Mouse (Mus musculus) intestine, embryonic 14.5 days (tissue): ENCODE measurements at regions not wholly inside any gene's neighbourhood (a gene's known extent, or its start where the extent isn't known, plus 50 kb on each side); places are given as distances from the start of the nearest gene placed in this dataset.

Source experiments
- ATAC-seq: fragments of 200-750 bp; cut with Nextera tagmentation; replicated peaks from 2 replicates; pipeline ENCODE4 v1.8.0; 2017; ENCODE audit warnings: low read depth, moderate number of reproducible peaks, moderate TSS enrichment, moderate library complexity; ENCODE audit not compliant: low FRiP score, low TSS enrichment
- DNase-seq: peaks from one replicate; pipeline ENCODE4 v3.0.0-alpha.2; 2018; ENCODE audit warnings: low spot score
- H3K27ac ChIP-seq: fragments of 300-500 bp; sonication (generic); 2 replicates; pipeline ENCODE4 v1.5.1; 2014; ENCODE audit warnings: low read depth, mild to moderate bottlenecking, control low read depth
- H3K27me3 ChIP-seq: fragments of 300-500 bp; sonication (generic); replicated peaks from 2 replicates; pipeline ENCODE4 v1.6.1; 2014; ENCODE audit warnings: low read length, control low read depth; ENCODE audit not compliant: control insufficient read depth, insufficient read depth
- H3K36me3 ChIP-seq: fragments of 300-500 bp; sonication (generic); 2 replicates; pipeline ENCODE4 v1.6.1; 2014; ENCODE audit warnings: low read length, control low read depth; ENCODE audit not compliant: control insufficient read depth, insufficient read depth
- H3K4me1 ChIP-seq: fragments of 300-500 bp; sonication (generic); replicated peaks from 2 replicates; pipeline ENCODE4 v1.6.1; 2014; ENCODE audit warnings: low read length, control low read depth, mixed read lengths; ENCODE audit not compliant: control insufficient read depth, insufficient read depth
- H3K4me2 ChIP-seq: fragments of 300-500 bp; sonication (generic); 2 replicates; pipeline ENCODE4 v1.6.1; 2014; ENCODE audit warnings: low read length
- H3K4me3 ChIP-seq: fragments of 300-500 bp; sonication (generic); 2 replicates; pipeline ENCODE4 v1.5.1; 2014; ENCODE audit warnings: low read depth, low read length, control low read depth, mixed read lengths
- H3K9ac ChIP-seq: fragments of 300-500 bp; sonication (generic); 2 replicates; pipeline ENCODE4 v1.6.1; 2014; ENCODE audit warnings: mild to moderate bottlenecking, low read length
- H3K9me3 ChIP-seq: fragments of 300-500 bp; sonication (generic); 2 replicates; pipeline ENCODE4 v1.6.1; 2016; ENCODE audit warnings: low read length, control low read depth; ENCODE audit not compliant: control insufficient read depth
- WGBS: fragments of 180-500 bp; shearing (Covaris S2); extraction: QIAGEN DNeasy Blood & Tissue Kit; methylation state at CpG from one replicate; pipeline ENCODE4 v1.1.7; 2014; 5-methylcytosine and 5-hydroxymethylcytosine counted together

DNA sequence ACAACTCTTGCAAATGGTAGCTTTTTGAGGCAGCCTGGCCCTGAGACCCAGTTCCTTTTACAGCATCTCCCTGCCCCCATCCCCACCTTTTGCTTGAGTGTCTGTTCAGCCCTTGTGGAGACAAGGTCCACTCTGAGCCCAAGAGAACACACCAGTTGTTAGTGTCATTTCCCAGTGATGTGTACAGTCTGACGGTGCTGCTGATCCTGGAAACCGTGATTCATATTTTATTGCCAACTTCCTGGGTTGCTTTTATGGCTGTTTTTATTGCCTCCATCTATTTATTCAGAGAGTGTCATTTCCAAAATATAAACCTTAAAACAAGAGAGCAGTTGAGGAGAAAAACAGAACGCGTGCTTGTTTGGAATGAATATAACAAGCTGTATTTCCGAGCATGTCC is 309.6 kb upstream of the Isl1 start:
- ATAC-seq (no peak), DNase-seq (no peak)
- Histone ChIP-seq H3K9ac (no peak overlapping the region), H3K4me2 (no peak overlapping the region), H3K9me3 (no peaks in the 10 kb centered on the region), H3K27ac (no peak overlapping the region), H3K27me3 (no peaks in the 10 kb centered on the region), H3K36me3 (no peaks in the 10 kb centered on the region), H3K4me3 (no peak overlapping the region), H3K4me1 (no peaks in the 10 kb centered on the region)
- 72% methylated on average over 5 of the region's 5 CpGs for WGBS

DNA sequence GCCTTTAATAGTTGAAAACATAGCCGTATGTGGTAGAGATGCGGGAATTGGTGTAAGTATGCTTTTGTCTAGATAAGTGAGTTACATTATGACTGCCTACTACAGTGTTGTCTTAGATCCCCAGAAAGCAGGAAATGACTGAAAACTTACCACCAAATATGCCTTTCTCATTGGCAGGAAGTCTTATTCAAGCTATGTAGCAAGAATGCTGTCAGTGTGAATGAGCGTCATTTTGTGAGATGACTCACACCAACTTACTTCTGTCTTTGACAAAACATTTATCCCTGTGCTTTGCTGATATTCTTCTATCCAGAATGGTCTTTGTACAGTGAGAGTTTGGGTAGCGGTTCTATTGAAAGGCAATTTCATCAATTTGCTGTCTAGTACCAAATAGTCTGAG is 286.9 kb upstream of the Isl1 start:
- H3K4me2 ChIP-seq: no peak overlapping the region
- H3K9me3 ChIP-seq: no peaks in the 10 kb centered on the region
- H3K36me3 ChIP-seq: no peaks in the 10 kb centered on the region
- H3K9ac ChIP-seq: no peak overlapping the region
- no peaks in the 10 kb centered on the region for H3K27me3 ChIP-seq
- DNase-seq: no peak
- 86% methylated on average over 4 of the region's 4 CpGs for WGBS
- no peak overlapping the region for H3K27ac ChIP-seq
- ATAC-seq: no peak
- no peaks in the 10 kb centered on the region for H3K4me1 ChIP-seq
- H3K4me3 ChIP-seq: no peak overlapping the region

DNA sequence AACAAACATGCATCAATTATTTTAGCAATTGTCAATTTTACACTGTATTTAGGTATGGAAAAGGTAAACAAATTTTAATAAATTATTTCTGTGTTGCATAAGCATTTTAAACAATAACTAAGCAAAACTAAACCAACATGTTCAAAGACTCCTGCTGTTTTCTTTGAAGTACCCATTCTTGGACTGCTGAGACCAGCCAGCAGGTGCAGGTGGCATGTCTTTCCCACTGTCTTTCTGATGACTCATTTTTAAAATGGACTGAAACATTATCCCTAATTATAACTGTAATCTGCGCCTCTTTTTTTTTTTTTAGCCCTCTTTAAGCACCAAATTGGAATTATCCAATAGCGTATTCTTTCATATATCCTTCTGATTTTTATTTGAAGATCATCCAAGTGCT is 286.0 kb upstream of the Isl1 start:
- 79% methylated on average over 2 of the region's 2 CpGs for WGBS

DNA sequence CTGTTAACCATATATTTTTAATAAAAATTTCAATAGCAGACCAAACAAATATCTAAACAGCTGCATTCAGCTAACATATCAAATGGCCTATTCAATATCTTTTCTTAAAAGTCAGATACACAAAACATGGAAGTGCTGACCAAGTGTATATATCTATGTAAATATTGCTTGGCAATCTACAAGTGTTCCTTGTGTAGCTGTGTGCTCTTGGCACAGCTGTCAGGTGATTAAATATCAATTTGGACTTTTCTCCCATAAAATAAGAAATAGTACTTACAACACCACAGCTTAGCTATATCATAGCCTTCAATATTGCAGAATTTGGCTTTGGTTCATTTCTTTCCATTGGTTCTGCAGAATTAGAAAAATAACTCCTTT is 266.5 kb upstream of the Isl1 start:
- H3K36me3 ChIP-seq: no peaks in the 10 kb centered on the region
- no peak overlapping the region for H3K4me2 ChIP-seq
- H3K9ac ChIP-seq: no peak overlapping the region
- ATAC-seq (no peak), DNase-seq (no peak)
- 0 out of 2 replicates have a peak, but pooled peaks cover 3% of the 10 kb centered on the region for H3K9me3 ChIP-seq
- H3K27me3 ChIP-seq: no peaks in the 10 kb centered on the region
- H3K27ac ChIP-seq: no peak overlapping the region
- H3K4me3 ChIP-seq: no peak overlapping the region
- H3K4me1 ChIP-seq: no peaks in the 10 kb centered on the region

More for the DNA sequence above, 286.0 kb upstream of the Isl1 start:
- no peak for DNase-seq
- no peak overlapping the region for H3K27ac ChIP-seq
- H3K9ac ChIP-seq: no peak overlapping the region
- H3K4me1 ChIP-seq: no peaks in the 10 kb centered on the region
- H3K27me3 ChIP-seq: no peaks in the 10 kb centered on the region
- no peak overlapping the region for H3K4me2 ChIP-seq
- ATAC-seq: no peak
- H3K4me3 ChIP-seq: no peak overlapping the region
- no peaks in the 10 kb centered on the region for H3K9me3 ChIP-seq
- no peaks in the 10 kb centered on the region for H3K36me3 ChIP-seq

DNA sequence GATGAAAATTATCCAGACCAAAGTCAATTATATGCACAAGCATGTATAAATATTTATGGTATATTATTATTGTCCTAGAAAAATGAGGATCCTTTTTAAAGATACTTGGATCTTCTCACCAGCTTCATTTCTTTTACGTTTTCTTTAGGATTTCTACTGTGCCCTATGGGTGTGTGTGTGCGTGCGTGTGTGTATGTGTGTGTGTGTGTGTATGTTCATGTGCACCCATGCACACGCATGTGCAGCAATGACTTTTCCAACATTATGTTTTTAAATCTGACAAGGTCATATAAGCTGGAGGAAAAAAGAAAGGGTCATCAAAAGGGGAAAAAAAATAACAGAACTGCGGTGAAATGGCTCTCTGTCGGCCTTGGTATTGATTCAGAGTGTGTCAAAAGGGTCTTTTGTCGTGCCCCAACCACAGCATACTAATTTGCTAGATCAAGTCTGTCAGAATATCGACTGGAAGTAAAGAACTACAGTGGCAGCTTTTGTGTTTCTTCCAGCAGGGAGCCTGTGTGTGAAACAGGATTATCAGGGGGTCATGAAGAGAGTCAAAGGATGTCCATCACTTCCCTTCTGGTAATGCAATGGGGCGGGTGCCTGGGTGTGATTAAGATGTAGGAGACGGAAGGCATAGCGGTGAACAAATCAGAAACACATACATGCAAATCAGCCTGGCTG is 265.9 kb upstream of the Isl1 start:
- no peak for DNase-seq
- WGBS: 81% methylated on average over 11 of the region's 11 CpGs
- Histone ChIP-seq H3K4me2 (no peak overlapping the region), H3K27me3 (no peaks in the 10 kb centered on the region), H3K36me3 (no peaks in the 10 kb centered on the region), H3K4me3 (no peak overlapping the region), H3K27ac (no peak overlapping the region), H3K9ac (no peak overlapping the region), H3K9me3 (0 out of 2 replicates have a peak, but pooled peaks cover 3% of the 10 kb centered on the region), H3K4me1 (no peaks in the 10 kb centered on the region)
- no peak for ATAC-seq

DNA sequence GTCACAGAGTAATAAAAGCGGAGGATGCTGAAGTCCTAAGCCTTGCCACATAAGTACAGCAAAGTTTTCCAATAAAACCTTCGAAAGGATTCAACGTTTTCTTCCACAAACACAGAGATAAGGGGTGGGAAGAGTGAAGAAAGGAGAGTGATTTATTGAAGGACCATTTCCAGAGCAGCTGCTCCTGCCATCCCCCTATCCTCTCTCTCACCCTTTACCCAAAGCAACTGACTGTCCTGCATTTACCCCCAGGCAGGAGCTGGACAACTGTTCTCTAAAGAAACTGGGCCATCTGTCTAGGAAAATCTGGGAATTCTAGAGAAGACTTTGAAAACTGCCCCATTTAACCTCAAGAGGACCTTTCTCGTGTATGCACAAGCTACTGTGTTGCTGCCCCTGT is 245.6 kb upstream of the Isl1 start:
- no peaks in the 10 kb centered on the region for H3K36me3 ChIP-seq
- no peaks in the 10 kb centered on the region for H3K4me1 ChIP-seq
- H3K9ac ChIP-seq: no peak overlapping the region
- H3K27me3 ChIP-seq: no peaks in the 10 kb centered on the region
- WGBS: 32% methylated on average over 4 of the region's 4 CpGs
- H3K9me3 ChIP-seq: no peaks in the 10 kb centered on the region
- no peak overlapping the region for H3K4me3 ChIP-seq
- ATAC-seq (no peak), DNase-seq (no peak)
- no peak overlapping the region for H3K27ac ChIP-seq
- H3K4me2 ChIP-seq: no peak overlapping the region

DNA sequence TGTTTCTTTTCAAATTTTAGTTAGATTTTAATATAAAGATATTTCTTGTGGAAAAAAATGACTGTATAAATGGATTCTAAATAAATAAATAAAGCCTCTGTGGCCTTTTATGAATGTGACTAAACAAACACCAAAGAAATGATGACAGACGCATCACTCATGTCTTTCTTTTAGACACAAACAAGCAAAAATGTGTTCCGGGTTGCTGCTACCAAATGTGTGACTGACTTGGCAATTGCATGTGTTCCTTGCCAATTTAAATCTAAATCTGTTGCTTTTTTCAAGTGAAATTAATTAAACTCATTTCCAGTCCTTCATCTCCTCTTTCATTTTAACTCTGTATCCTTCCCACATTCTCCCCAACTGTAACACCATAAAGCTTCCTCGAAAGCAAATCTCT is 225.7 kb upstream of the Isl1 start:
- WGBS: 81% methylated on average over 3 of the region's 3 CpGs
- DNase-seq: no peak
- ATAC-seq: no peak

DNA sequence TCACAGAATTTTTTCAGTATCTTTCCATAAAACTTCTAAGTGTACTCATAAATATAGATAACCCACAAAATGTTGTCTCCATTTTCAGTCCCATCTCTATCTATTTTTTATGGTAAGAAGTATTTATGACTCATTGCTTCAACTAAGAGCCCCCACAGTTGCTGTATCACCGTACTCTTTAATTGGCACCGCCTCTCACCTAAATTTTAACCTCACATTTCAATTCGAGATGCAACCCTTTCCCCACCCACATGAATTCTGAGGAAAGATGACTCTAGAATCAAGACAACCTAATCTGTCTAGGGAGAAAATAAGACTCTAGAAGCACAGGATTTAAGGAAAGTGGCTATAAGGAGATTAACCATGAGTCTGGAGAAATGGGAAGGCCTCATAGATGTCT is 223.7 kb upstream of the Isl1 start:
- H3K9ac ChIP-seq: no peak overlapping the region
- no peak for DNase-seq
- no peaks in the 10 kb centered on the region for H3K4me1 ChIP-seq
- ATAC-seq: no peak
- H3K9me3 ChIP-seq: no peaks in the 10 kb centered on the region
- H3K4me2 ChIP-seq: no peak overlapping the region
- 79% methylated on average over 3 of the region's 3 CpGs for WGBS
- no peak overlapping the region for H3K4me3 ChIP-seq
- H3K27me3 ChIP-seq: no peaks in the 10 kb centered on the region
- no peaks in the 10 kb centered on the region for H3K36me3 ChIP-seq
- H3K27ac ChIP-seq: no peak overlapping the region

More for the DNA sequence above, 225.7 kb upstream of the Isl1 start:
- no peaks in the 10 kb centered on the region for H3K4me1 ChIP-seq
- no peak overlapping the region for H3K27ac ChIP-seq
- no peaks in the 10 kb centered on the region for H3K27me3 ChIP-seq
- H3K4me2 ChIP-seq: no peak overlapping the region
- no peaks in the 10 kb centered on the region for H3K36me3 ChIP-seq
- H3K9ac ChIP-seq: no peak overlapping the region
- no peak overlapping the region for H3K4me3 ChIP-seq
- H3K9me3 ChIP-seq: no peaks in the 10 kb centered on the region

DNA sequence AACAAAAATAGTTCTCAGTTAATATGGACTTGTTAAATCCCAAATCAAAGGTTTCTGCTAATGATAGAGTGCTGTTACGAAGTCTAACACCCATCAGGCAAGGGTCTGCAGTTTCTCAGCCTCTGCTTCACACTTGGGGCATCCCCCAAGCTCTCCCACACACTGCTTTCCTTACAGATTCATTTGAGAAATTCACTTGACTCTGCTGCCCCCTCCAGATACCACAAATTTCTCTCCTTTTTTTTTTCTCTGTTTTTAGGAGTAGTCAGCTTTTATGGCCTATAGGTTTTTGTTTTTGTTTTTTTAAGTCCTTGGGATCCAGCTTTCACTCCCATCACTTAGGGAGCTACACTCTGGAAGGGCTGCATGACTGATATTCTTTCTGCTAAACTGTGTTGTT is 218.8 kb upstream of the Isl1 start:
- Histone ChIP-seq H3K4me1 (no peaks in the 10 kb centered on the region), H3K27me3 (no peaks in the 10 kb centered on the region), H3K36me3 (no peaks in the 10 kb centered on the region), H3K4me3 (no peak overlapping the region), H3K9me3 (no peaks in the 10 kb centered on the region), H3K9ac (no peak overlapping the region), H3K27ac (no peak overlapping the region), H3K4me2 (no peak overlapping the region)
- DNase-seq (no peak), ATAC-seq (no peak)
- WGBS: 22% methylated on average over 1 of the region's 1 CpGs
